Mouse (Mus musculus) liver, embryonic 14.5 days (tissue): ENCODE data around the gene Hnrnpll.

ENCODE experiments used
- CTCF ChIP-seq: IDR thresholded peaks from 2 replicates; pipeline ENCODE4 v1.5.1; 2016; ENCODE audit warnings: antibody characterized with exemption, low read depth, control low read depth
- EP300 ChIP-seq: IDR thresholded peaks from 2 replicates; pipeline ENCODE4 v1.6.1; 2016; ENCODE audit warnings: antibody characterized with exemption, low read depth

DNA sequence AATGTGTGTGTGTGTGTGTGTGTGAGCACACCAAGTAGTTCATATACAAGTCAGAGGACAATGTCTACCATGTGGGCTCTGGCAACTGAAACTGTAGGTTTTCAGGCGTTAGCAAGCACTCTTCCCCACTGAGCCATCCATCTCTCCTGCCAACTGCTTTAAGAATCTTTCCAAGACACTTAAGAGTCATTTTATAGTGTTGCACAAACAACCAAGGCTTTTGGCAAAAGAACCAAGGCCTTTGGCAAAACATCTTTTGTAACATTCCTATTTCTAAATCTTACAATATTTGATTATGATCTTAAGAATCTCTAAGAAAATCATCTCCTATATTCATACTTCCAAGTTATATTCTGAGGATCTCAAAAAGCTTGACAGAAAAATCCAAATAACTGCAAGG lies 2.4 kb downstream of the Hnrnpll start:
- no peak for TF ChIP-seq EP300
- TF ChIP-seq CTCF, result no peak
